Mouse (Mus musculus) liver, postnatal 0 days (tissue): ENCODE data around the gene Arhgef38.

Source experiments
- CTCF ChIP-seq: sonication (generic); IDR thresholded peaks from 2 replicates; pipeline ENCODE4 v1.5.1; 2016; ENCODE audit warnings: antibody characterized with exemption, low read depth
- EP300 ChIP-seq: IDR thresholded peaks from 2 replicates; pipeline ENCODE4 v1.6.1; 2016; ENCODE audit warnings: antibody characterized with exemption, low read depth, mild to moderate bottlenecking

GRCm38 (mm10) chr3:133153629-133154028, 81.1 kb downstream of the Arhgef38 start:
- TF ChIP-seq EP300 (no peak), CTCF (no peak)
